Mouse (Mus musculus) liver, postnatal 0 days (tissue): ENCODE data around the gene Tead3.

Source experiments
- CTCF ChIP-seq: sonication (generic); IDR thresholded peaks from 2 replicates; pipeline ENCODE4 v1.5.1; 2016; ENCODE audit warnings: antibody characterized with exemption, low read depth
- EP300 ChIP-seq: IDR thresholded peaks from 2 replicates; pipeline ENCODE4 v1.6.1; 2016; ENCODE audit warnings: antibody characterized with exemption, low read depth, mild to moderate bottlenecking

GRCm38 (mm10) chr17:28365122-28365521 lies 14.5 kb upstream of the Tead3 start, which contains the start of gene Tulp1:
- no peak for TF ChIP-seq CTCF
- no peak for TF ChIP-seq EP300
